Mouse (Mus musculus): ENCODE measurements around the gene Mapk1.

DNA sequence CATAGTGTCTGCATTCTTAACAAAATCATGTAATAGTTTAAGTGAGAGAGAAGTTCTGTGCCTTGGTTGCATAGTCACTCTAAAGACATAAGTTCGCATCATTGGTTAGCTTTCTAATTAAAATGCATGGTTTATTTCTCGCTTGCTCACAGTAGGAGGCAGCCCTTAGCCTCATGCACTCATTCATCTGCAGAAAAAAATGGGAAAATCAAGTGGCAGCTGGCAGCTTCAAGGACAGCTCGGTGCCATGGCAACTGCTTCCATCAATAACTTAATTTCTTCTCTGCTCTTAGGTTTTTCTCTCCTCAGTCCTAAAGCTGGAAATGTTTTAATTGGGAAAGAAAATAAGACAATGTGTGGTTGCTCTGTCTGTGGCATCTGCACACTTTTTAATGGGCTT lies 72.4 kb downstream of the Mapk1 start:
- TF ChIP-seq CTCF (conservative IDR thresholded peaks at IDR 0.05; ENCODE audit: low read length) (no peak), POU5F1 (IDR thresholded peaks at IDR 0.05; ENCODE audit: borderline replicate concordance, low read length) (no peak), NANOG (IDR thresholded peaks at IDR 0.05; ENCODE audit: borderline replicate concordance, low read length) (no peak)

Data from E14TG2a.4 (cell line).